Mouse (Mus musculus) gastrocnemius, postnatal 25 days (tissue): ENCODE measurements at regions not wholly inside any gene's neighbourhood (a gene's known extent, or its start where the extent isn't known, plus 50 kb on each side); places are given as distances from the start of the nearest gene placed in this dataset.
A peak's percentile ranks its signal among the peaks of the same experiment; 100 is the strongest.

Source experiments
- DNase-seq: peaks from one replicate; pipeline ENCODE4 v3.0.0; 2022

DNA sequence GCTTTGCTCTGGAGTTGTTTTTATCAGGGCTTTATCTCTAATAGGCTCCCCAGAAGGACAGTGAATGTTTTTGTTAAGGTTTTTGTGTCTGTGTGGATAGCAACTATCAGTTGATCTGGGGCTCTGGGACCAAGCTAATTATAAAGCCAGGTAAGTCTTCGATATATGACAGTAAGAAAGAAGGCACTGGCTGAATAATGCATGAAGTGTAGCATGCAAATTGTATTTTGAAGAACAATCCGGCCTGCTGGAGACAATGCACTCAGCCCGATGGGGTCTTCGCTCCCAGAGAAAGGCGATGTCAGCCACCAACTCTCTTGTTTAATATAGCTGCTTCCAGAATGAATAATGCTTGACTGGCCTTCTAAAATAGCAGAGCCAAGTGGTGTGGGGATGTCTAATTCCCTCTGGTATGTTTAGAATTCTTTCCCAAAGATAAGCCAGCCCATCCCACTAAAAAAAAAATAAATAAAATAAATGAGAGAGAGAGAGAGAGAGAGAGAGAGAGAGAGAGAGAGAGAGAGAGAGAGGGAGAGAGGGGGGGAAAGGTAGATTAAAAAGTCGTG lies 68.6 kb downstream of the Dad1 start:
- DNase-seq: no peak

GRCm38 (mm10) chr14:54183873-54184272 lies 70.0 kb downstream of the Dad1 start:
- DNase-seq: no peak

DNA sequence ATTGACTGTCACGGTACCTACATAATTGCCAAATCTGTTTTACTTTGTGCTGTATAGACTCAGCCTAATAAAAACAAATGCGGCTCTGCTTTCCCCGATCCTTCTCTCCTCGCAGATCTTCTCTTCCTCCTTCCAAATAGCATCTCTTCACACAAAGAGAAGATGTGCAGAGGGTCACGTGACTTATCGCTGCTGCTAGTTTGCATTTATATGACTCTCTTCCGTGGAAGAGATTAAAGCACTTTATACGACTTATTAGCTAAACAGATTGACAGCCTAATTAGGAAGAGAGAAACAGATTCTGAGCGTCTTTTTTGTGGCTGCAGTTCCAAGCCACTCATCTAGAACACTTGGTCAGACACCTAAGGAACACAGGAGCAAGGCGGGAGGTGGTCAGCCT lies 71.1 kb downstream of the Dad1 start:
- DNase-seq: no peak

DNA sequence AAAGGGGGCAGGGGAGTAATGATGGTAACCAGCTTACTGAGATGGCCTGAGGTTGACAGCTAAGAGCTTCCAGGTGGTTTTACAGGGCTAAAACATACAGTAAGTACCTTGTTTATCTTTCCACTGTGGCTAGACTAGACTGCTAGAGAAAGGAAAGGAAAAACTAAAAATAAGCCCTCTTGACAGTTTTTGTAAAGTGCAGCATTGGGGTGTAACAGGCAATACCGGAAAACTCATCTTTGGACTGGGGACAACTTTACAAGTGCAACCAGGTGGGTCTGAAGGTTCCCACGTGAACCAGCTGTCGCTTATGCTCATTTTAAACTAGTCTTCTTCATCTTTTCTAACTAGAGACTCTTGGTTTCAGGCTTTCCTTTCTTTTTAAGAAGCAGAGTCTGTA lies 72.6 kb downstream of the Dad1 start:
- no peak for DNase-seq

DNA sequence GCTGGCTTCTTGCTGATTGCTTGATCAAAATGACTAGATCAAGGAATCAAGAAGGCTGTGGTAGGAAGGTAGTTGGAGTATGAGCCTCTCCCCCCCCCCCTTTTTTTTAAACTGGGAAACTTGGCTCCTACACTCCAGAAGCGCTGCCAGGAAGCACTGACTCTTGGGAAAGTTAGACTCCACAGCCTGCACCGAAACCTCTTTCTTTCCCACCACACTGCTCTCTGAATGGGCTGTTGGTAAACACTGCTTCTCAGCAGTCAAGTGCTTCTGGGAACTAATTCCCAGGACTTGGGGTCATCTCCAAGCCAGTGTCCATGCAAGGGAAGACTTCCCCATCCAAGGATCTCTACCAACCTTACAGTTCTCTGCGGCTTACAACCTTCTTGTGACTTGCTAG lies 73.2 kb downstream of the Dad1 start:
- no peak for DNase-seq

DNA sequence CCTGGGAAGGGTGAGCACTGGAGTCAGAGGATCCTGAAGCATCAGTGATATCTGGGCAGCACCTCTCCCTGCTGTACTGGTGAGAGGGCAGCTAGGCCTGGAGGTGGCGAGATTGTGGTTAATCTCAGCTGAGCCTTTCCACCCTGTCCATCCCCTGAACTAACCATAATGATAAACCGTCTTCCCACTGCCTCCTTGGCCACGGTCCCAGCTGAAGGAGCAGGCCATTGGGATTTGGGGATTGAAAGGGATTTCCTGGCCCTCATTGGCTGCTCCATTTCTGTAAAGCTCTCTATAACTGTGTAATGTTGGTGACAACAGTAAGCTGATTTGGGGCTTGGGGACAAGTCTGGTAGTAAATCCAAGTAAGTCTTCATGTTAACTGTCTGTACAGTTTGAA lies 73.6 kb downstream of the Dad1 start:
- DNase-seq: no peak

DNA sequence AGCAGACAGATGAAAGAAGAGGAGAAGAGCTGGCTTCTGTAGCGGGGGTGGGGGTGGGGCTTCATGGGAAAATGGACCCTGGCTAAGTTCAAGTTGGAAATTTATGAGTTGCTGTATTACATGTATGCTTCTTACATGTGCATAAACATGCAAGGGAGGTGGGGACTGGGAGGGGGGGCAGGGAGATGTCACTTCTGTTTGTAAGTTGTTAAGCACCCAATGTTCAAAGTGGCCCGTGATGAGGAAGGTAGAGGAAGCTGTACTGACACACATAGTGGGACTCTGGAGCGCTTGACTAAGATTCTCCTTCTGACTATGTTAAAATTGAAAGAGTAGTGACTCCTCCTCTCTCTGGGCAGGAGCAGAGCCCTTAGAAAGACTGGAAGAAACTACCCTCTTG lies 75.0 kb downstream of the Dad1 start:
- DNase-seq: no peak

DNA sequence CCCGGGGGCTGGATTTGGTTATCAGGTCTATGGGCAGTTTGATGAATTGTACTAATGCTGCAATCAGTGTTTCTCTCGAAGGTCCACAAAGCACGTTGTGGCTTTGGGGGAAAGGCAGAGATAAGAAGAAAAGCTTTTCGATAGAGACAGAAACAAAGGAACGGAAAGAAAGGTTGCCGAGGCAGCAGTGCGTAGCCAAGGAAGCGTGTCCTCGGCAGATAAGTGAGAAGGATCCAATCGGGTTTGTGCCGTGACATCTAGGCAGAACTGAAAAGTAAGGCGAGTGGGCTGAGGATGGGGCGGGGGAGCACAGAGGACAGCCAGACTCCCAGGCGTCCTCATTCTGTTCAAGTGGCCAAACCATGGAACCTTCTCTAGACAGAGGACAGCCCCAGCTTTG lies 77.4 kb downstream of the Dad1 start:
- DNase-seq: no peak

- DNase-seq: no peak
Observed at GRCm38 (mm10) chr14:54175476-54175875, 78.4 kb downstream of the Dad1 start.

- no peak for DNase-seq
Observed at GRCm38 (mm10) chr14:54173316-54173715, 80.6 kb downstream of the Dad1 start.

GRCm38 (mm10) chr14:54169254-54169653 lies 84.7 kb downstream of the Dad1 start:
- DNase-seq: no peak

GRCm38 (mm10) chr14:54168414-54168931 lies 85.4 kb downstream of the Dad1 start:
- DNase-seq: no peak

- DNase-seq: no peak
Observed at GRCm38 (mm10) chr14:54166057-54166456, 87.8 kb downstream of the Dad1 start.

DNA sequence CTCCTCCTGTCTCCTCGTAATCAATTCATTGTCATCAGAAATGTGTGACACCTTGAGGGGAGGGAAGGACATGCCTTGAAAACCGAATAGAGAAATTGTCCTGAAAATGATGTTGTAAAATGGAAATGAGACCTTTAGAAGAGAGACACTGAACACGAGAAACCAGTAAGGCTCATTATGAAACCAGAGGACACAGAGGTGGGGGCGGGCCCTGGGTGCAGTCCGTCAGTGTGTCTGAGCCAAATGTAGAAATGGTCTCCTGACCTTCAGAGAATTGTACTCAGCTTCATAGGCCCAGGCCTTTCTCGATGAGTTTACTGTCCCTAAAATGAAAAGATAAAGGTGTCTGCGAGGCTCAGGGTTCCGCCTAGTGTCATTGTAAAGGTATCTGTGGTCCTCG lies 89.0 kb downstream of the Dad1 start:
- no peak for DNase-seq

GRCm38 (mm10) chr14:54161916-54162315 lies 92.0 kb downstream of the Dad1 start:
- DNase-seq: no peak

DNA sequence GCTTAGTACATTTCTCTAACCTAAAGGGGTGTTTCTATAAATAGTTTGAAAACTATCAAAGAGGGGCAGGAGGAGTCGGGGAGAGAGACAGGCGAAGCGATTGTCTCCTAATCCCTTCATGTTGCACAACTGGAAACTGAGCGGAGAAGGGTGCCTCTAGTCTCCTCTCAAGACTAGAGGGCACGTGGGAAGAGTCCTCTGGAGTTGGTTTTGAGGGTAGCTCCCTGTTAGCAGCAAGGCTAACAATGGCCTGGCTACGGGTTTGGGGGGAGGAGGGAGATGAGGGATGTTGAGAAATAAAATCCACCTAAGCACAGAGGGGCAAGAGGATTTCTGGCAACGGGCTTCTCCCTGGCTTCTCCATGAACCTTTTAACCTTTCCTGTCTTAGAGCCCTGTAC lies 92.7 kb downstream of the Dad1 start:
- no peak for DNase-seq

DNA sequence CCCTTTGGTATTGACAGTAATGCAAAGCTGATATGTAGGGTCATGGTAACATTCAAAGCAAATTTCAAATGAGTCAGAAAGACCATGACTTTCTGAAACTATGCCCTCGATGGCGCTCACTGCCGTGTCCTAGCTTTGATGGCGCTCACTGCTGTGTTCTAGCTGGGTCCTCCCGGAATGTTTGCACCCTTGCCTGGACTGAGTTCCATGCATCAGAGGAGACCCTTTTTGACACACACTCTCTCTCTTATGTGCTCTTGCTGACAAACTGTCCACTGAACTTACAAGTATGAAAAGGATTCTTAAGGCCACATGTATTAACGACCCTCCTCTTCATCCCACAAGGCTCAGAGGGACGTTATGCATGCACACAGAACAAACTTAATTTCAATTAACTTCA lies 94.1 kb downstream of the Dad1 start:
- no peak for DNase-seq

- DNase-seq: no peak
Observed at GRCm38 (mm10) chr14:54158214-54158965, 95.5 kb downstream of the Dad1 start.

- no peak for DNase-seq
Observed at GRCm38 (mm10) chr14:54156536-54156935, 97.4 kb downstream of the Dad1 start.

GRCm38 (mm10) chr14:54152485-54153235 lies 101.2 kb downstream of the Dad1 start:
- peak; percentile 55 for DNase-seq

DNA sequence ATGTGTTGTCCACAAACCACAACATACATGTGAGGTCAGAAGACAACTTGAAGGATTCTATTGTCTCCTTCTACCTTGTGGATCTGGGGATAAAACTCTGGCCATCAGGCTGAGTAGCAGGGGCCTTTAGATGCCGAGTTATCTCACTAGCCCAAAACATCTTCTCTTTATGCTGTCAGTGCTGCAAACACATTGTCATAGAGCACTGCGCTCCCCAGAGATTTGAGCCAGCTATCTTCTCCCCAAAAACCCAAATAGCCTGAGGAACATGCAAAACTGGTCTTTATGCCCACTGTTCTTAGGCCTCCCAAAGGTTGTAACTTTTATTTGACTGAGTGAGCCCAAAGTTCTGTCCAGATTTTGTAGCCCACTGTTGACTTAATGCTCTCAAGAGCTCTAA lies 102.0 kb downstream of the Dad1 start:
- no peak for DNase-seq

GRCm38 (mm10) chr14:54151272-54151671 lies 102.6 kb downstream of the Dad1 start:
- no peak for DNase-seq

DNA sequence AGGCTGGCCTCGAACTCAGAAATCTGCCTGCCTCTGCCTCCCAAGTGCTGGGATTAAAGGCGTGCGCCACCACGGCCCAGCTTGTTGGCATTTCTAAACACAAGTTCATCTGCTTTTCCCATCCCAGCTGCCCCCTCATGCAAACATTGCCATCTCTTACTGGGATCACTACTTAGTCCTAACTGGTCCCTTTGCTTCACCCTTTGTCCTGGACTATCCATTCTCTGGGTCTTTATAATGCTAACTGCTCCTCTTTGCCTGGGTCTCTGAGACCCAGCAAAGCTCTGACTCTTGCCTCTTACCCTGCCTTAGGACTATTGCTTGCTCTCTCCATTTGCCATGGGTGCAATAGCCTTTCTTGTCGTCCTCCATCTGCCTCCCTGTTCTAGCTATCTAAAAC lies 103.7 kb downstream of the Dad1 start:
- no peak for DNase-seq
